8 mouse cellular contexts compared by ENCODE assay signal in genomic region chr10:78412319-78413151, GRCm38 (mm10). TPM values are rescaled to one million over a fixed set of nuclear protein-coding genes. Genes with fewer than 3 reads are reported as not detected.
DNase-seq lines count a peak whose midpoint lies in the region; ATAC-seq lines count a peak whose summit lies in the region.

Gene Rrp1, minus strand, starts transcription at chr10:78413043.

- ATAC-seq in heart, embryonic 13.5 days (ENCODE audit: extremely low read depth, insufficient number of reproducible peaks, low FRiP score, low TSS enrichment): peak; percentile 90
- ATAC-seq in liver, embryonic 12.5 days: peak; percentile 89
- peak; percentile 89 for ATAC-seq in stomach, embryonic 15.5 days (ENCODE audit: insufficient read depth, low FRiP score, low read depth)

- H3K36me3 ChIP-seq in heart, embryonic 13.5 days: peaks cover 37% of the 10 kb centered on the region
- peaks cover 39% of the 10 kb centered on the region for H3K36me3 ChIP-seq in liver, embryonic 12.5 days
- peaks cover 24% of the 10 kb centered on the region for H3K36me3 ChIP-seq in stomach, embryonic 15.5 days

- no peaks in the 10 kb centered on the region for H3K9me3 ChIP-seq in heart, embryonic 13.5 days
- H3K9me3 ChIP-seq in liver, embryonic 12.5 days (replicated peaks): no peaks in the 10 kb centered on the region
- H3K9me3 ChIP-seq in stomach, embryonic 15.5 days: no peaks in the 10 kb centered on the region

- peak within 1 kb of the TSS; percentile 95 for H3K9ac ChIP-seq in heart, embryonic 13.5 days
- H3K9ac ChIP-seq in liver, embryonic 12.5 days: peak within 1 kb of the TSS; percentile 79
- H3K9ac ChIP-seq in stomach, embryonic 15.5 days: peak within 1 kb of the TSS; percentile 74

- H3K4me1 ChIP-seq in brown adipose tissue, adult 24 weeks (ENCODE audit: control insufficient read depth, insufficient read depth, insufficient read length, low read length): peaks cover 2% of the 10 kb centered on the region; the same call in 1 of the 2 replicates
- peaks cover 21% of the 10 kb centered on the region for H3K4me1 ChIP-seq in heart, embryonic 13.5 days
- peaks cover 28% of the 10 kb centered on the region for H3K4me1 ChIP-seq in liver, embryonic 12.5 days
- H3K4me1 ChIP-seq in stomach, embryonic 15.5 days: peaks cover 9% of the 10 kb centered on the region

- peak within 1 kb of the TSS; percentile 56 for H3K27ac ChIP-seq in brown adipose tissue, adult 24 weeks (replicated peaks; ENCODE audit: low read depth, low read length)
- H3K27ac ChIP-seq in heart, embryonic 13.5 days (replicated peaks): peak within 1 kb of the TSS; percentile 88
- peak within 1 kb of the TSS; percentile 74 for H3K27ac ChIP-seq in liver, embryonic 12.5 days
- peak within 1 kb of the TSS; percentile 87 for H3K27ac ChIP-seq in stomach, embryonic 15.5 days

- H3K4me2 ChIP-seq in heart, embryonic 13.5 days: peak within 1 kb of the TSS; percentile 90
- H3K4me2 ChIP-seq in liver, embryonic 12.5 days: peak within 1 kb of the TSS; percentile 77
- peak within 1 kb of the TSS; percentile 69 for H3K4me2 ChIP-seq in stomach, embryonic 15.5 days

- H3K4me3 ChIP-seq in brown adipose tissue, adult 24 weeks (ENCODE audit: insufficient read depth, low read depth, low read length): peak within 1 kb of the TSS; percentile 90
- H3K4me3 ChIP-seq in heart, embryonic 13.5 days: peak within 1 kb of the TSS; percentile 95
- peak within 1 kb of the TSS; percentile 89 for H3K4me3 ChIP-seq in liver, embryonic 12.5 days
- H3K4me3 ChIP-seq in stomach, embryonic 15.5 days (replicated peaks): peak within 1 kb of the TSS; percentile 82

- H3K27me3 ChIP-seq in heart, embryonic 13.5 days (replicated peaks): no peaks in the 10 kb centered on the region
- H3K27me3 ChIP-seq in liver, embryonic 12.5 days (replicated peaks): no peaks in the 10 kb centered on the region
- H3K27me3 ChIP-seq in stomach, embryonic 15.5 days (replicated peaks): no peaks in the 10 kb centered on the region

- peak; percentile 99 for DNase-seq in CD4-positive, CD25-positive, alpha-beta regulatory T cell, adult 2 months (ENCODE audit: low read depth, low spot score)
- peak; percentile 45 for DNase-seq in fat pad, adult 2 months (ENCODE audit: extremely low read depth, low read depth, low spot score)
- peak; percentile 96 for DNase-seq in kidney, postnatal 10 days
- peak; percentile 93 to 96 for DNase-seq in natural killer cell, adult 2 months (ENCODE audit: low spot score in 2 of 2)

- under 1% methylated on average over 70 of the region's 70 CpGs for WGBS in heart, embryonic 13.5 days
- under 1% methylated on average over 70 of the region's 70 CpGs for WGBS in liver, embryonic 12.5 days (ENCODE audit: insufficient replicate concordance)
- under 1% methylated on average over 70 of the region's 70 CpGs for WGBS in stomach, embryonic 15.5 days

RNA-seq across cellular contexts. Expression of gene Rrp1, which starts in this region (rescaled TPM):
- 52.5 and 65.4 TPM in 2 replicates for polyA plus RNA-seq in brown adipose tissue, adult 24 weeks (2012; ENCODE audit: insufficient read depth, insufficient read length, missing spikeins)
- polyA plus RNA-seq in heart, embryonic 13.5 days (2015; fragmentation: Nextera tagmentation; extraction: Ambion mirVana): 220 and 237 TPM in 2 replicates
- 200 and 201 TPM in 2 replicates for polyA plus RNA-seq in liver, embryonic 12.5 days (2016; fragmentation: Nextera tagmentation; extraction: Ambion mirVana)
- polyA plus RNA-seq in stomach, embryonic 15.5 days (2015; fragmentation: Nextera tagmentation; extraction: Ambion mirVana): 289 and 316 TPM in 2 replicates

Comparison
In these comparisons a context has a peak if more than half of its experiments do, and no peak if none do; other contexts are left out.
1. Peak in every context shown above with its lines: DNase-seq, ATAC-seq, H3K4me3 ChIP-seq and H3K27ac ChIP-seq.
2. DNase-seq: peak in every context shown above with its lines; median percentile 99 in CD4-positive, CD25-positive, alpha-beta regulatory T cell, adult 2 months; 96 in kidney, postnatal 10 days; 94 in natural killer cell, adult 2 months; 45 in fat pad, adult 2 months.